Mouse (Mus musculus) kidney, adult 8-10 months (tissue): ENCODE data around the gene Clcn2.

Experiments
- DNase-seq, 2 experiments: peaks; one replicate each; pipeline ENCODE4 v3.0.0; 2022

The Clcn2 gene

GRCm38 (mm10) chr16:20717181-20717977 lies at the start of gene Clcn2, which contains the start of gene Polr2h:
Gene Clcn2, minus strand, starts transcription at chr16:20717746.
Gene Polr2h, plus strand, starts transcription at chr16:20717665.
- DNase-seq: peak; percentile 99

- DNase-seq: peak; percentile 13 to 60
These were observed 47.7 kb upstream of the Clcn2 start for GRCm38 (mm10) chr16:20765244-20765643.

GRCm38 (mm10) chr16:20761681-20762080 lies 44.1 kb upstream of the Clcn2 start:
- peak; percentile 15 to 58 for DNase-seq

GRCm38 (mm10) chr16:20757385-20757784 lies 39.8 kb upstream of the Clcn2 start:
- no peak for DNase-seq

GRCm38 (mm10) chr16:20756052-20756451 lies 38.5 kb upstream of the Clcn2 start:
- no peak for DNase-seq

GRCm38 (mm10) chr16:20750518-20750917 lies 33.0 kb upstream of the Clcn2 start:
- no peak for DNase-seq

GRCm38 (mm10) chr16:20746641-20747040 lies 29.1 kb upstream of the Clcn2 start:
- DNase-seq: no peak

GRCm38 (mm10) chr16:20739845-20740244 lies 22.3 kb upstream of the Clcn2 start:
- DNase-seq: no peak

GRCm38 (mm10) chr16:20736823-20737222 lies 19.3 kb upstream of the Clcn2 start:
- DNase-seq: no peak

- DNase-seq: no peak
These were observed 18.6 kb upstream of the Clcn2 start for GRCm38 (mm10) chr16:20736168-20736567.

GRCm38 (mm10) chr16:20735651-20736050 lies 18.1 kb upstream of the Clcn2 start:
- DNase-seq: no peak

GRCm38 (mm10) chr16:20733731-20734730 lies 16.5 kb upstream of the Clcn2 start, which contains the start of gene Thpo:
Gene Thpo, minus strand, starts transcription at chr16:20734511.
- no peak for DNase-seq

GRCm38 (mm10) chr16:20732925-20733730 lies 15.6 kb upstream of the Clcn2 start, which contains the start of gene Chrd:
Gene Chrd, plus strand, starts transcription at chr16:20733127.
- peak; percentile 36 to 45 for DNase-seq

GRCm38 (mm10) chr16:20732251-20732924 lies 14.8 kb upstream of the Clcn2 start:
- DNase-seq: no peak

GRCm38 (mm10) chr16:20731688-20732087 lies 14.1 kb upstream of the Clcn2 start:
- DNase-seq: no peak

- DNase-seq: peak; percentile 72 to 75
These were observed 12.8 kb upstream of the Clcn2 start for GRCm38 (mm10) chr16:20730293-20730711.

GRCm38 (mm10) chr16:20726384-20726783 lies 8.8 kb upstream of the Clcn2 start:
- no peak for DNase-seq

- DNase-seq: no peak
These were observed 8.2 kb upstream of the Clcn2 start for GRCm38 (mm10) chr16:20725750-20726149.

- no peak for DNase-seq
These were observed 7.8 kb upstream of the Clcn2 start for GRCm38 (mm10) chr16:20725321-20725720.

GRCm38 (mm10) chr16:20724338-20724748 lies 6.8 kb upstream of the Clcn2 start:
- DNase-seq: peak; percentile 60 to 61

- no peak for DNase-seq
These were observed 5.7 kb upstream of the Clcn2 start for GRCm38 (mm10) chr16:20723247-20723646.

- no peak for DNase-seq
These were observed 5.2 kb upstream of the Clcn2 start for GRCm38 (mm10) chr16:20722736-20723135.
